Mouse (Mus musculus): Measurements from ENCODE around the gene Arid1b.

Arid1b gene

DNA sequence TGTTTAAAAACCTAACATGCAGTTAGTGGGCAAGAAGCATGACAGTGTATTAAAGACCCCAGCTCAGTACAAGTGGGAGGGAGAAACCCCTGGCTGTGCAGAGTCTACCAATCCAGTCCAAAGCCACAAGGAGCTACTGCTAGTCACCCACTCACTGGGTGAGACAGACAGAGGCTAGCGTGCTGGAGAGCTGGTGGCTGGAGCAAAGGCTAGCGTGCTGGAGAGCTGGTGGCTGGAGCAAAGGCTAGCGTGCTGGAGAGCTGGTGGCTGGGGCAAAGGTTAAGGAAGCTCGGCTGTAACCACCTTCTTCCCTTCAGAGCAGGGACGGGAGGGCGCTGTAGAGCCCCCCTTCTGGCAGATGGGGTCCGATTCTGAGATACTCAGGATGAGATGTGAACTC lies 320.6 kb downstream of the Arid1b start:
- no peak for DNase-seq (ENCODE audit: low spot score in 2 of 2)

- DNase-seq (ENCODE audit: low spot score in 2 of 2): no peak
These were observed 322.4 kb downstream of the Arid1b start for GRCm38 (mm10) chr17:5316489-5316888.

DNA sequence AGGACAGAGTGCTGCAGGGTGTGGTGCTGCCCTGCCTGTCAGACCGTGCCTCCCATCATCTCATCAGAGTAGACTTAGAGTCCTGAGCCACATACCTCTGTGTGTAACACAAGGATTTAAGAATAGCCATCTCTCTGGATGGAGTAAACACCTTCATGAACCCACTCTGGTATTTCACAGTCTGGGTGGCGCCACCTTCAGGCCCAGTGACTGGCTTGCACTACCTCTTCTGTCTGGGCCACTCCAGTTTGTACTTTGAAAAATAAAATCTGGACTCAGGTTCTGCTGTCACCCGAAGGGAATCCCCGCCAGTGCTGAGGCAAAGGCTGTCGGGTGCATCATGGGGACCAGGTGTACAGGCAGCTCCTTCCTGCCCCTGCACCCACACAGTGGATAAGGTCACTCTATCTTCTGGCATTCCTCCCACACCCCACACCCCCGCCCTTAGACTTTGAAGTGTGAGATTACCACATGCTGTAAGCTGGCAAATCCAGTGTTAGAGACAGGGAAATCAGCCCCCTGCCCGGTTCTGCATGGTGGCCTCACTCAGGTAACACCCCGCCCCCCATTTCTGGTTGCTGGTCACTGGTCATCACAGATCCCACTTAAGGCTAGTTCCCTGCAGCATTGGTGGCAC lies 327.6 kb downstream of the Arid1b start:
- no peak for DNase-seq (ENCODE audit: low spot score in 2 of 2)

- DNase-seq (ENCODE audit: low spot score in 2 of 2): no peak
These were observed 328.5 kb downstream of the Arid1b start for GRCm38 (mm10) chr17:5322594-5322993.

- DNase-seq (ENCODE audit: low spot score in 2 of 2): no peak
These were observed 329.6 kb downstream of the Arid1b start for GRCm38 (mm10) chr17:5323746-5324145.

DNA sequence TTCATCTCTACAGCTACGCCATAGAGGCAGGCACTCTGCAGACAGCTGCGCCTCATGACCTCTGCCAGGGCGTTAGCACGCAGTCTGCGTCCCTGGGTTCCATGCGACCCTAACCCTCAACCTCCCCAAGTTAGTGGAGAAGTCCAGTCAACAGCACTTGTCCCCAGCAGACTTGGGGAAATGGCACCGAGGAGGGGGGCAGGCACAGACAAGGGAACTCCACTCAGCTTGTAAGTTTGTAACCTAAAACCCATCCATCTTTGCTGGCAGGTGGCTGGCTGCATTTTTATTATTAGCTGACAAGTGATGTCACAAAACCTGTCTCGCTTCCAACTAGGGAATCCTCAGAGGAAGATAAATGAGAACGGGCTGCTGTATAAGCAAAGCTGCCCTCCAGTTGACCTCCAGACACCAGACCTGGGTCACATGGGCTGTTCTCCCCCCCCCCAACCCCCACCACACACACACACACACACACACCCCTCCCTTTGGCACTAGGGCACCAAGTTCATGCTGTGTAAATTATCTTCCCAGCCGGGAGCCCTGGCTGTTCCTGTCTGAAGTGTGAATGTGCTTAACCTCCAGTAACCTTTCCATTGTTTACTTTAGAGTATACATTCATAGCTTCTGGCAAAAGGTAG lies 330.2 kb downstream of the Arid1b start:
- no peak for DNase-seq (ENCODE audit: low spot score in 2 of 2)

- DNase-seq (ENCODE audit: low spot score in 2 of 2): no peak
These were observed 332.6 kb downstream of the Arid1b start for GRCm38 (mm10) chr17:5326689-5327088.

GRCm38 (mm10) chr17:5327480-5328180 lies 333.5 kb downstream of the Arid1b start:
- DNase-seq (ENCODE audit: low spot score in 2 of 2): no peak

DNA sequence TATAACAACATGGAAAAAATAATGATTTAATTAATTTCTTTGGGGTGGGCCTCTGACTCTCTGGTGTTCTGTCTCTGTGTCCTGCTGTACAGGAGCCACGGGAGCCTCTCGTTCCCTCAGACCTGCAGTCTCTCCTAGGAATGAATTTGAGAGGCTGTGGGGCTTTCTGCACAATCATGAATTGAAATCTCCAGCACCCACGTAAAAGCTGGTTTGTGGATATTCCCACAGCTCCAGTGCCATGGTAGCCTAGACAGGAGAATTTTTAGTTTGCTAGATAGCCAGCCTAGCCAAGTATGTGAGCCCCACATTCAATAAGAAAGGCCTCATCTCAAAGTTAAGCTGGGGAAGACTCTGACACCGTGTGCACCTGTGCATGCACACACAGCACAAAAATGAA lies 335.3 kb downstream of the Arid1b start:
- no peak for DNase-seq (ENCODE audit: low spot score in 2 of 2)

GRCm38 (mm10) chr17:5330063-5330462 lies 335.9 kb downstream of the Arid1b start:
- DNase-seq (ENCODE audit: low spot score in 2 of 2): no peak

GRCm38 (mm10) chr17:5330644-5331043 lies 336.5 kb downstream of the Arid1b start:
- DNase-seq (ENCODE audit: low spot score in 2 of 2): no peak

GRCm38 (mm10) chr17:5331387-5331786 lies 337.3 kb downstream of the Arid1b start:
- DNase-seq (ENCODE audit: low spot score in 2 of 2): no peak

DNA sequence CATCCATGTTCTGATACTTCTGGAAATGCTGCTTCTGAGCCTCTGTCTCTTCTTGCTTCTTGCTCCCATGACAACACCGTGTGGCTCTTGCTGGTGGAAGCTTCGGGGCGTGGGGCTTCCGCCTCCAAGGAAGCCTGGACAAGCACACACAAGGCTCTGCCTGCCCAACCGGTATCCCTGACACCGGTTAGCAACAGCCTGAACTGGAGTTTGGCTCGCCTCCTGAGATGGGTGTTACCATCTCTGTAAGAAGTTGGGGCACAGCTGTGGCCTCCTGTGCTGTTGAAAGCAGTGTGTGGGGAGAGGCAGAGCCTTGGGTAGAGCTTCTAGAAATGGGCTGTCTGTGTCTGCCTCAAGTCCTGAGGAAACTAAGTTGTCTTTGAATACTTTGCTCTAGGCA lies 340.4 kb downstream of the Arid1b start:
- no peak for DNase-seq (ENCODE audit: low spot score in 2 of 2)

GRCm38 (mm10) chr17:5344426-5344825 lies 350.3 kb downstream of the Arid1b start:
- DNase-seq (ENCODE audit: low spot score in 2 of 2): no peak

DNA sequence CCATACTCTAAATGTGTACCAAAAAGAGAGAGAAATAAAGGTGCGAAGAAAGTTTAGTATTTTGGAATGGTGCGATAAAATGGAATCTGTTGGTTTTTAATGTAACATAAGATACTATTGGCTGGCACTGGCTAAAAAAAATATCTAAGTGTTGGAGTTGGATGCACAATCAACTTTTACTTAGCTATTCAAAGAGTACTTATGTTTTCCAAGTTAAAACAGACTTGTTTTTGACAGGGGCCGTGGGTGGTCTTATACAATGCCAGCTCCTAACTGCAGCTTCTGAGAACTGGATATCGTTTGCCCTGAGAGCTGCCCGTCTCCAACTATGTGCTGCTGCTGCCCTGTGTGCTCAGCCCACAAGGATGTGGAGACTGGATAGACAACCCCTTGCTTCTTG lies 351.7 kb downstream of the Arid1b start:
- DNase-seq (ENCODE audit: low spot score in 2 of 2): no peak

DNA sequence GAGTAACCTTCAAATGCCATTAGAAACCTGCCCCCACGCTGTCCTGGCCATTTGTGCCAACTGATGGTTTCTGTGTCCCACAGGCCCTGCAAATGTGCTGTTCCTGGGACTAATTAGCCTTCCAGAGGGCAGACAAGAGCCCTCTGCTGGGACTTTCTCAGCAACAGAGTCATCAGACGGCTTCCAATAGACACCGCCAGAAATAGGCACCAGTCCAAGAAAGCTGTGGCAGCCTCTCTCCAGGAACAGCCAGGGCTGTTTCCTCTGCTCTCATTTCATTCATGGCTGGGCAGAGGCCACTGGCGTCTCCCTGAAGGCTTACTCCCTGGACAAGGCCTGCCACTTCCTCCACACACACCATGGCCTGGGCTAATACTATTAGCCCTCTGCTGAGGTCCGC lies 358.8 kb downstream of the Arid1b start:
- DNase-seq (ENCODE audit: low spot score in 2 of 2): no peak

DNA sequence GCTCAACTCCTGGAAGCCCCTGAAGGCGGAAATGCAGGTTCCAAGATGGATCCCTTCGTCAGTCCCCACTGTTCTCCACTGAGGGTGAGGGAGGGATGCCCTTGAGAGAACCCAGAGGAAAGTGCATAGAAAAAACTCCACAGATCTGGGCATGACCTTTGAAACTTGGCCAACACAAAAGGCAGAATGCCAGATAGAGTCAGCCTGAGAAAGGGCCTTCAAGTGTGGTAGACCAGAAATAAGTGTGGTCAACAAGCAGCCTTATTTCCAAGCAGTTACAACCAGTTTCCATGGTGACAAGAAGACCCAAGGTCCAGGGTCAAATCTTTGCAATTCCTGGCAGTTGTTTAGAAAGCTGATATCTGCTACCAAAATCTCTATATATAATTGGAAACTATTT lies 366.6 kb downstream of the Arid1b start:
- no peak for DNase-seq (ENCODE audit: low spot score in 2 of 2)

- DNase-seq (ENCODE audit: low spot score in 2 of 2): no peak
These were observed 371.9 kb downstream of the Arid1b start for GRCm38 (mm10) chr17:5365992-5366398.

GRCm38 (mm10) chr17:5371032-5371431 lies 376.9 kb downstream of the Arid1b start:
- DNase-seq (ENCODE audit: low spot score in 2 of 2): no peak

DNA sequence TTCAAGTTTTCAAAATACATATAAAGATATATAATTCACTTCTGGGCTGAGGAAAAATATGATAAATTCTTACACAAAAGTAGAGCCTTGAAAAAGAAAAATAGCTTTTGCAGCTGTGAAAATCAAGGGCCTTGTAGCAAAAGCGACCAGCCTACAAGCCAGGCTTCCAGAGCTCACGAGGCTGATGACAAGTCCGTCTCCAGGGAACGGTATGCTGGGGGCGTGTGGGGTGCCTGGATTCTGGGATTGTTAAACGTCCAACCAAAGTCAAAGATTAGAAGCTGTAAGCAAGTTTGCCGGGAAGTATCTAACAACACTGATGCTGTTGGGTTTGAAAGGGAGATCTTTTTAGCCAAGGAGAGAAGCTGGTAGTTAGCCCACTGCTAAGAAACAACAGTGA lies 377.4 kb downstream of the Arid1b start:
- DNase-seq (ENCODE audit: low spot score in 2 of 2): no peak

DNA sequence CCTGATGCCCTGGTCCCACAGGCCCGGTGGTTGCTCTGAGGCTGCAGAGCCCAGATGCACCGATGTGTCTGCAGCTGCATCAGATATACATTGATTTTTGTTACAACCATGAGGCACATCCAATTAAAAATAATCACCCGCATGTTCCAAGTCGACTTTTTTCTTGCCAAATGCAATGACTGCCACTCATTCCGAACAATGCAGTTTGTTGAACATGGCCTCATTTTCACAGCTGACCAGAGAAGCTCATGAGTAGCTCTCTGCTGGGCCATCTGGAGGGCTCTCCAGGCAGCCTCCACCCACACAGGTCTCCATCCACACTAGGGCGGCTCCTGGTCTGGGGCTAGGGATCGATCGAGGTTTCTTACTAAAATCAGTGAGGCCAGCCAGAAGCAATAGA lies 378.8 kb downstream of the Arid1b start:
- DNase-seq (ENCODE audit: low spot score in 2 of 2): no peak

GRCm38 (mm10) chr17:5377151-5377929 lies 383.2 kb downstream of the Arid1b start:
- no peak for DNase-seq (ENCODE audit: low spot score in 2 of 2)

All from frontal cortex, postnatal 25 days (tissue).